Mouse (Mus musculus) splenic B cell, adult 2 months (primary cell): Measurements from ENCODE around the gene Atp6v0e.
A peak's percentile ranks its signal among the peaks of the same experiment; 100 is the strongest.

Experiments used
- DNase-seq: peaks from one replicate; pipeline ENCODE4 v3.0.0-alpha.2; 2011; ENCODE audit warnings: low read depth, low spot score
- H3K27me3 ChIP-seq: 2 replicates; pipeline ENCODE4 v1.6.1; 2012; ENCODE audit warnings: mild to moderate bottlenecking, low read length, moderate library complexity, mixed read lengths; ENCODE audit not compliant: control insufficient read depth, poor library complexity, insufficient read depth, severe bottlenecking
- H3K36me3 ChIP-seq: 2 replicates; pipeline ENCODE4 v1.6.1; 2012; ENCODE audit warnings: mild to moderate bottlenecking, low read length, moderate library complexity, mixed read lengths; ENCODE audit not compliant: control insufficient read depth, poor library complexity, insufficient read depth, severe bottlenecking

The Atp6v0e gene

DNA sequence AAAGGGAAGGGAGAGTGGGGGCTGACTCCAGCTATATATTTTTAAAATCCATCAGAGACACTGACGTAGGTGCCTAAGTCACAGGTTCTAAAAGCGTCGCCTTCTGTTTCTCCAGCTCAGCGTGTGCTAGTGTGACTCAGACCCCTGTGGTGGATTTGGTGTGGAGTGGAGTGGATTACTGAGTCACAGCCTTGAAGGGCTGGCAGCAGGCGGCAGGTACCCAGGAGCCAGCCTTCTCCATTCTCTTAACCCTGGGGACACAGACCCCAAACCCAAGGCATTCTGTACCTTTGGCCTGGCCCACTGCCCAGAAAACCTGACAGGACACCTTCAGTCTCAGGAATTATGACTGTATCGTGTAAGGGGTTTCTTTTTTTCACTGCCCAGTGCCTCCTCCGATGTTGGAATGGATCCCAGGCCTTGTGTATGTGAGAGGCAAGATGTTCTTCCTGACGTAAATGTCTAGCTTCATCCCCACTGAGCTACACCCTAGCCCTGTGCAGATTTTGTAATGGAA, 31.2 kb upstream of the Atp6v0e start:
- Histone ChIP-seq H3K36me3 (no peaks in the 10 kb centered on the region), H3K27me3 (no peaks in the 10 kb centered on the region)
- DNase-seq = no peak

DNA sequence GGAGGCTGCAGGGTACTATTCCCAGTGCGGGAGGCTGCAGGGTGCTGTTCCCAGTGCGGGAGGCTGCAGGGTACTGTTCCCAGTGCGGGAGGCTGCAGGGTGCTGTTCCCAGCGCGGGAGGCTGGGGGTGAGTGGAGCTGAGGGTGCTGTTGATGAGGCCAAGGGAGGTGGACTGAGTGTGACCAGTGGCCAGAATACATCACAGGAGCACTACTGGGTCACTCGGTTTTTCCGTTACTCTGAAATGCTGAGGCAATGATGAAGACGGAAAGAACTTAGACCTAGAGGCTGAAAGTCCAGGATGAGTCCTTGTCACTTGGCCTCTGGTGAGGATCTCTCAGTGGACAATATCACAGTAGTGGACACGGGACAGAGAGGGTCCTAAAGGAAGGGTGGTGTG, 29.8 kb upstream of the Atp6v0e start:
- no peaks in the 10 kb centered on the region for H3K36me3 ChIP-seq
- H3K27me3 ChIP-seq = no peaks in the 10 kb centered on the region
- no peak for DNase-seq

DNA sequence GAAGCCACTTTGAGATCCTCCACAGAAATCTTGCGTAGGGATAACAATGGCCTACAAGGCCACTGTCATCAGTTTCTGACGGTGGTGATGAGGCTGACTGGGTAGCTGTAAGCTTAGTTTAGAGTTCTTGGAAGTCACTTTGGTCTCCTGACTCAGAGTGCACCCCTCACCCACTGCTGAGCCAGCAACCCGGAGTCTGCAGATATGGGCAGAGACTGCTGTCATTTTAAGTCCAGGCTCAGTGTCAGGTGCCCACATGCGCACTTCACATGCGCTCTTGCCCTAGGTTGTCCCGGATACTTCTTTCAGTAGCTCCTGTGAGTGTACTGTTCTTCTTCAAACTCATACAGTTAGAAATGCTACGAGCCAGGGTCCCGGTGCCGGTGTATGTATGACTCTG, 29.1 kb upstream of the Atp6v0e start:
- no peaks in the 10 kb centered on the region for H3K36me3 ChIP-seq
- H3K27me3 ChIP-seq = no peaks in the 10 kb centered on the region
- no peak for DNase-seq

DNA sequence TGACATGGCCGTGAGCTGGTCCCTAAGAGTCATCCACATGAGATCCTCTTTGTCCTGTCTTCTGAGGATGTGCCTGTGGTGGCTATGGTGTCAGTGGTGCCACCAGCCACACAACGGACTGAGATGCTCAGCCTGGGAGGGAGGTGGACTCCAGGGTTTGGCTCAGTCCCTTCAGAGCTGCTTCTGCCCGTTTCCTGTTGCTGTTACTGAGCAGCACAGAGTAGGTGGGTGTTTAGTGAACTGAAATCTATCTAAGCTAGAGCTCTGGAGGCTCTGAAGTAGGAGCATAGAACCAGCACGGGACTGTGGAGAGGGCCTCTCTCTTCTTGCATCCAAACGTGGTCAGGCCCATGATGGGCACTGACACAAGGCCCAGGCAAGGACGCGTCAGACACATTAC, 28.5 kb upstream of the Atp6v0e start:
- Histone ChIP-seq H3K27me3 (no peaks in the 10 kb centered on the region), H3K36me3 (no peaks in the 10 kb centered on the region)
- DNase-seq = no peak

DNA sequence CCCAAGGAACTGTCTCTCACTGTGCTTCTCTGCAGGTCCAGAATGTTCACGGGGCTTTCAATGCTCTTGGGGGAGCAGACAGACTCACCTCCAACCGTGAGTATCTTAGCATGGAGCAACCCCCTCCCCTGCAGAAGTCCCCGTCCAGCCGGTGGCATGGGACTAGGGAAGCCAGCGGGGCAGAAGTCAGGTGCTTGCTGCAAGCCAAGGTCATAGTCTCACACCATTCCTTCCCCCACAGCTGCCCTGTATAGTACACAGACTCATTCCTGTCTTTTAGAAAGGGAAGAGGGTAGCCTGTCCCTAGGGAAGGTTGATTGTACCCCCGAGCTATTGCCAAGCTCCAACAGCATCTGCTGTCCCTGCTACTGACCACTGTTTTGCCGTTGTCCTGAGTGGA, 27.1 kb upstream of the Atp6v0e start:
- DNase-seq = no peak
- Histone ChIP-seq H3K36me3 (no peaks in the 10 kb centered on the region; the same call in 1 of the 2 replicates), H3K27me3 (no peaks in the 10 kb centered on the region)

DNA sequence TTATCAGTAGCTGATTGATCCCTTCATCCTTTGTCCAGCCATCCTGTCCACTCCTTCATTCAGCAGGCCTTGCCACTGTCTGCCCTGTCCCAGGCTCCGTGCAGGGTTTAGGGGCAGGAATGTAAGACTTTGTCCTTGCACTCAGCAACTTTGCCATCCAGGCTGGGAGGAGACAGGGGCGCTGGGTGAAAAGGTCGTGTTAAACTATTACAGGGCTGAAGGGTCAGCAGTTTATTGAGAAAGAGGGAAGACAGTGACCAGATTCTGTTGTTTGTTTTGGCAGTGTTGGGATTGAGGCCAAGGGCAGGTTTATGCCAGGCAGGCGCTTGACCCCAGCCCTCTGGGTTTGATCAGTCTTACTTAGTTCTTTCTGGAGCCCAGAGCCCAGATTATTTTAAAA, 25.2 kb upstream of the Atp6v0e start:
- DNase-seq = no peak
- Histone ChIP-seq H3K36me3 (no peaks in the 10 kb centered on the region; the same call in none of the 2 replicates), H3K27me3 (no peaks in the 10 kb centered on the region)

DNA sequence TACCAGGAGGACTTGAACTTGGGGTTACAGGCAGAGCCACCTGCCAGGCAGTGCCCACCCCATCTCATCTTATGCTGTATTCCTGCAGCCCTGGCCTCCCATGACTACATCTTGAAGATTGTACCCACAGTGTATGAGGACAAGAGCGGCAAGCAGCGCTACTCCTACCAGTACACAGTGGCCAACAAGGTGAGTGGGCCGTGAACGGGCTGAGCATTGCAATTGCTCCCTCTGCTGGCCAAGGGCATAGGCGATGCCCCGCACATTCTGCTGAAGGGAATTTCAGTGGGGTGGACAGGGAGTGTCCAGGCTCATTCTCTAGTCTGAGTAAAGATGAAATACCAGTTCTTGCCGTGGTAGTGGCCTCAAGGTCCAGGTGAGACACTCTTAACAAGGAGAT, 24.4 kb upstream of the Atp6v0e start:
- Histone ChIP-seq H3K27me3 (no peaks in the 10 kb centered on the region), H3K36me3 (no peaks in the 10 kb centered on the region; the same call in none of the 2 replicates)
- DNase-seq = peak; percentile 83

DNA sequence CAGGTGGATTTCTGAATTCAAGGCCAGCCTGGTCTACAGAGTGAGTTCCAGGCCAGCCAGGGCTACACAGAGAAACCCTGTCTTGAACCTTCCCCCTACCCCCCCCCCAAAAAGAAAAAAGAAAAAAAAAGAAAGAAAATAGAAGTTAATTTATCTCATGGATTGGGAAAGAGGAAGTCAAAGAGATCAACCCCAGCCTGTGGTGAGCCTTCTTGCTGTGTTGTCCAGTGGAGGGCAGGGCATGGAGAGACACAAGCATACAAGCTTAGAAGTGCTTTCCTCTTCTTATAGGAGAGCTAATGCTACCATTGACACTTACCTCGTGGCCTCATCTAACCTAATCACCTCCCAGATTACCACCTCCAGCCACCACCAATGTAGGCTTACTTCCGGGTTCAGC, 23.2 kb upstream of the Atp6v0e start:
- Histone ChIP-seq H3K27me3 (no peaks in the 10 kb centered on the region), H3K36me3 (no peaks in the 10 kb centered on the region; the same call in none of the 2 replicates)
- DNase-seq = no peak

DNA sequence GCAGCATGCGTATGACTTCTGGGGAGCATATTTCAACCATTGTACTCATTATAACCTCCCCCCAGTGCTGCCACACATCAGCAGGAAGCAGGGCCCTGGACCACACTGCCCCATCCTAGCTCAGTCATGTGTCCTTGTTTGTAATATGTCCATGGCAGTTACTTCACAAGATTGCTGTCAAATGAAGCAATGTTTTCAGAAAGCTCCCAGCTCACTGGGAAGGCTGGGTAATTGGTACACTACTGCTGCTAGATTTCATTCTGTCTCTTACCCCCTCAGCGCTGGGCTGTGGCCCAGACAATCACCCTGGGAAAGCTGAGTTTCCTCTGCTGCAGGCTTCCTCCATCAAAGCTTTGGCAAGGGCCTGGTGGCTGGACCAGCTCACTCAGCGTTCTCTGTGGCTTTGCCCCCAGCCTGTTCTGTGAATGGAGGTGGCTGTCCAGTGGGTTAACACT, 22.7 kb upstream of the Atp6v0e start:
- no peaks in the 10 kb centered on the region; the same call in none of the 2 replicates for H3K36me3 ChIP-seq
- H3K27me3 ChIP-seq = no peaks in the 10 kb centered on the region
- no peak for DNase-seq

DNA sequence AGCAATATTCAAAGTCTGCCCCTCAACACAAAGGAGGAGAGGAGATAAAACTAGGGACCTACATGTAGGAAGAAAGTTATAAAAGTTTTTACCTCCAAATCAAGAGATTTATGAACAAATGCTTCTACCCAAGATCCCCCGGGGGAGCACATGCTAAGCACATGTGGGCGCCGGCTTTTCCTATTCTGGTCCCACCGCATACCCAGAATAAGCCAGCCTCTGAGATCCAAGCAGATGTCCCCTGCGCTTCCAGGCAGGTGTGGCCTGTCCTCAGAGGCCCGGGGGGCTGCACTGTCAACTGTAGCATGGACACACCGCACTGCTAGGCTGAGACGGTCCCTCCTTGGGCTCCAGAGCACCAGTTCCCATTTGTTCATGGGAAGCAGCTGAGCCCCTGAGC, 19.6 kb upstream of the Atp6v0e start:
- DNase-seq = no peak
- H3K27me3 ChIP-seq = no peaks in the 10 kb centered on the region
- H3K36me3 ChIP-seq = no peaks in the 10 kb centered on the region; the same call in none of the 2 replicates

DNA sequence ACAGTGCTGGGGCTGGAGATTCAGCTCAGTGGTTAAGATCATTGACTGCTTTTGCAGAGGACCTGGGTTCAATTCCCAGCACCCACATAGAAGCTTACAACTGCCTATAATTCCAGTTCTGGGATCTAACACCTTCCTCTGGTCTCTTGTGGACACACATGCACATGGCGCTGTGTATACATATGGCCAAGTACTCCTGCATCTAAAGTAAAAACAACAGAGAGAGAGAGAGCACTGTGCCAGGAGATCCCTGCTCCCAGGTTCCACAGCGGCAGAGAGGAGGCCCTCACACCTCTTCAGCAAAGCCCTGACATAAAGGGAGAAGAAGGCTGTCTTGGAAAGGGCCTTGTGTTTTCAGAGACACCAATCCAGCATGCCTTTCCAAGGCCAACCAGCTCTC, 19.0 kb upstream of the Atp6v0e start:
- DNase-seq = no peak
- Histone ChIP-seq H3K36me3 (no peaks in the 10 kb centered on the region; the same call in none of the 2 replicates), H3K27me3 (no peaks in the 10 kb centered on the region)

DNA sequence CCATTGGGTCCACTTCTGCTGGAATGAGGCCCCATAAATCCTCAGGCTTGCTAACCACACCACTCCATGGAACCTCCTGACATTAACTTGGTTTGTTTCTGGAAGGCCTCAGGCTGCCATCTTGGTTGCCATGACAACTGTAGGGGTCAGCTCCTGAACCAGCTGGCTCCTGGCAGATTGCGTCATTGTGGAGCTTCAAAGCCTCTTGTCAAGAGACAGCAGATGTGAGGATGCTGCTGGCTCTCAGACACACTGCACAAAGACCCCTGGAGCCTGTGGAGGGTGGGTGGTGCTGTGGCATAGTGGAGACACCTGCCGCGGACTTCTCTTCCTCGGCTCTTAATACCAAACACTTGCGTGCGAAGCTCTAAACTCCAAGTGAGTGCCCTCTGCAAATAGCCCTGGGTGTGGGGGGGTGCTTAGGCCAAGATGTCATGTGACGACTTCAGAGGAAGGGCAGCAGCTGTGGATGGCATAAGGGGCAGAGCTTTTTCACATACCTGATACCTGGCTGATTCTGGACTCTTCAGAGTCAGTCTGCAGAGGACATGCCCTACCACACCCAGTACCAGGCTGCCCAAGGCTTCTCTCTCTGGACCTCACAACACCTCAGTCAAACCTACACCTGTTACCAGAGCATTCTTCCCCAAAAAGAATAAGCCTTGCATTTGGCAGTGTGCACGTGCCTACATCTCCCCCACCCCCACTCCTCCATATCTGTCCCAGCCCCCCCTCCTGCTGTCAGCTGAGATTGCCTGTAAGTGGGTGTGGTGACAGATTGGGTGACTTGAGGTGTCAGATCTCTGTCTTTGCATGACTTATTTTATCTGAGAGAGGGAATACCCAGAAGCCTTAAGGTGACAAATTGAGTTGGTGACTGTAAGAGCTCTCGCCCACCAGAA, 18.3 kb upstream of the Atp6v0e start:
- no peaks in the 10 kb centered on the region; the same call in none of the 2 replicates for H3K36me3 ChIP-seq
- DNase-seq = no peak
- no peaks in the 10 kb centered on the region for H3K27me3 ChIP-seq

DNA sequence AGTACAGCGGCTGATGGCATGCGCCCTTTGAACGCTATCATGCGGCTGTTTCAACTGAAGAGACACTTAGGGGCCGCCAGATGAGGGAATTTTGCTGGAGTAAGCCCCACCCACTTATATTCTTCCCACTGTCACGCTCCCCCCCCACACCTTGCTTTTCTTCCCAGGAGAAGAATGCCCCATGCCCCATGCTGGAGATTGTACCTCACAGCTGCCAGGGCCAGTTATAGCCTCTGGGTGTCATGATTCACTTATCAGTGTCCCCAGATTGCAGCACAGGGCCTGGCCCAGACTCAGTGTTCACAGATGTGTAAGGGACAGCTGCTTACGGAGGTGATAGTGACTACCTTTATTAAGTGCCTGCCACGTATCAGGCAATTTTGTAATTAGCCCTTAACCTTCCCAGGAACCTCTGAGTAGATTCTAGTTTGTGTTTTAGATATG, 17.6 kb upstream of the Atp6v0e start:
- DNase-seq = no peak
- Histone ChIP-seq H3K36me3 (no peaks in the 10 kb centered on the region; the same call in none of the 2 replicates), H3K27me3 (no peaks in the 10 kb centered on the region)

DNA sequence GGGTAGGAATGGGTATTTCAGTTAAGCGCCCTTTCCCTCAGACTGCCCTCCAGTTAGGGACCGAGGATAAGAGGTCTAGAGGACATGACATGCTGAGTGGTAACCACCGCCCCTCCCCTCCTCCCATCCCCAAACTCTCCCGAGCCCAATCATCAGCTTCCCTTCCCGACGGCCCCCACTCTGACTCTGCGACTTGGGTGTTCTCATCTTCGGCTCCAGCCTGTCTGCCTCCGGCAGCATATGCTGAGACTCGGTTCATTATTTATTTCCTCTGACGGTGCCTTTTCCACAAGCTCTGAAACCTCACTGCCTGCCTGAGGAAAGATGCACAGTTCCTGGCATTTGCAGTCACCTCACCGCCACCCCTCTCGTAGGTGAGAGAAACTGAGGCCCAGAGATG, 15.7 kb upstream of the Atp6v0e start:
- Histone ChIP-seq H3K27me3 (no peaks in the 10 kb centered on the region), H3K36me3 (no peaks in the 10 kb centered on the region; the same call in 1 of the 2 replicates)
- DNase-seq = no peak

DNA sequence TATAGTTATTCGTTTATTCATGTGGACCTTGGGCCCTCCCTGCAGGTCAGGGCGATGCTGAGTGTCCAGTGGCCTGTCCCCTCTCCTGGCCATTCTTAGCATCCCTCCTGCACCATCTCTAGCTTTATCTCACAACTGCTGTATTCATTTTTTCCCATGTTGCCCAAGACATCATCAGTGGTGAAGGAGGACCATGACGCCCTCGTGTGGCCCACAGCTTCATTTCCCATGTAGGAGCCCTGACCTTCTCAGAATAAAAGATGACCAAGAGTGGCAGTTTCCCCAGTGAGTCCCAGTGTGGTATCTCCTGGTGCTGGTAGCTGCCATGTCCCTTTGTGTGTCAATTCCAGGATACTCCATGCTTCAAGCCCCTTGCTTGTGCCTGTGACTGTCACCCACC, 13.5 kb upstream of the Atp6v0e start:
- no peaks in the 10 kb centered on the region for H3K27me3 ChIP-seq
- H3K36me3 ChIP-seq = no peaks in the 10 kb centered on the region
- DNase-seq = no peak
